Mouse (Mus musculus) adrenal gland, postnatal 10 days (tissue): ENCODE measurements at regions not wholly inside any gene's neighbourhood (a gene's known extent, or its start where the extent isn't known, plus 50 kb on each side); places are given as distances from the start of the nearest gene placed in this dataset.
A peak's percentile ranks its signal among the peaks of the same experiment; 100 is the strongest.

ENCODE experiments used
- DNase-seq: peaks from one replicate; pipeline ENCODE4 v3.0.0; 2021; ENCODE audit warnings: mixed read lengths

GRCm38 (mm10) chr3:105380818-105381217 lies 71.3 kb upstream of the Kcnd3 start:
- no peak for DNase-seq

GRCm38 (mm10) chr3:105392611-105393514 lies 59.3 kb upstream of the Kcnd3 start:
- DNase-seq = peak; percentile 91
